ENCODE assay signal across 8 mouse cellular contexts in the genomic region with DNA sequence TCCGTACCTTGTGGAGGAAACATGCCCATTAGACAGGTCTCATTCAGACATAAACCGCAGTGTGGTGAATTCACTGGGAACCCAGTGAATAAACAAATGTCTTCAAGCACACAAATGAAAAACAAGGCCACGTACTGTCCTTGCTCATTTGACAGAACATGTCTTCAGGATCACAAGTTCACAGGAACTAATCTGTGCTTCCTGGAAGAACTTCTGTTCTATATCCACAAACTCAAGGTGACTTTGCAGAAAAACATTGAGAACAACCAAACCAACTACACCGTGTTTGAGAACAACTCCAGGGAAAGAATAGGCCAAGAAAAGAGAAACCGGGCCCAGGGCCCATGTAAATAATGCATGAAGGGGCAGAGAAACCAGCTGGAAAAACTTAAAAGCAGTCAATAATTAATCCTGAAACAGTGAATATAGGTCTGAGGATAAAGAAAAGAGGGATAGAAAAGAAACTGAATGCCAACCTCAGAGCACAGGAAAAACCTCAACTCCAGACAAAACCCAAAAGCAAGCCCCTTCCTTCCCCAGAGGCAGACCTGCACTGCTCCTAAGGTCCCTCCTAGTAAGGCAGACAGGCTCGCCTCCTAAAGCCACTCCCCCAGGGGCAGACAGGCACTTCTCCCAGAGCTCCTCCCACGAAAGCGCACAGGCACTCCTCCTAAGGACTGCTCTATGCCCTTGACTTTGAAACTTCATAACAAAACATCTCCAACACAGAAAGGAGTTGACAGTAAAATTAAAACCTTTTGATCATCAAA. TPM values are rescaled to one million over a fixed set of nuclear protein-coding genes. Genes with fewer than 3 reads are reported as not detected.
DNase-seq lines count a peak whose midpoint lies in the region; ATAC-seq lines count a peak whose summit lies in the region.

No protein-coding gene starts in this region.

- ATAC-seq in embryonic facial prominence, embryonic 11.5 days (replicated peaks; ENCODE audit: insufficient number of reproducible peaks, low FRiP score, low TSS enrichment, low read depth): no peak
- ATAC-seq in hematopoietic stem cell, adult 5-6 weeks (replicated peaks in 1 of 2; ENCODE audit: insufficient read depth in 1 of 2, low FRiP score in 2 of 2, low TSS enrichment in 1 of 2, low read depth in 1 of 2, poor library complexity in 2 of 2, severe bottlenecking in 2 of 2): peak; percentile 42 to 65
- no peak for ATAC-seq in midbrain, embryonic 16.5 days

- H3K27ac ChIP-seq in embryonic facial prominence, embryonic 11.5 days (replicated peaks; ENCODE audit: low read depth, low read length): no peak overlapping the region
- H3K27ac ChIP-seq in midbrain, embryonic 16.5 days (ENCODE audit: low read length): no peak overlapping the region

- 58% methylated on average over 8 of the region's 8 CpGs for WGBS in embryonic facial prominence, embryonic 11.5 days
- WGBS in midbrain, embryonic 16.5 days: 48% methylated on average over 8 of the region's 8 CpGs

- no peak overlapping the region for H3K4me3 ChIP-seq in embryonic facial prominence, embryonic 11.5 days (ENCODE audit: low read depth, low read length)
- H3K4me3 ChIP-seq in midbrain, embryonic 16.5 days (ENCODE audit: low read depth, low read length): no peak overlapping the region

- no peaks in the 10 kb centered on the region for H3K9me3 ChIP-seq in embryonic facial prominence, embryonic 11.5 days (replicated peaks; ENCODE audit: control insufficient read depth, low read length)
- no peaks in the 10 kb centered on the region for H3K9me3 ChIP-seq in midbrain, embryonic 16.5 days (replicated peaks; ENCODE audit: control insufficient read depth, low read length, poor library complexity, severe bottlenecking)

- no peak overlapping the region for H3K9ac ChIP-seq in embryonic facial prominence, embryonic 11.5 days (replicated peaks; ENCODE audit: low read length)
- no peak overlapping the region for H3K9ac ChIP-seq in midbrain, embryonic 16.5 days (ENCODE audit: low read depth, low read length)

- no peaks in the 10 kb centered on the region for H3K27me3 ChIP-seq in embryonic facial prominence, embryonic 11.5 days (ENCODE audit: control insufficient read depth, insufficient read depth, low read length)
- H3K27me3 ChIP-seq in midbrain, embryonic 16.5 days (ENCODE audit: control insufficient read depth, insufficient read depth, low read depth, low read length): no peaks in the 10 kb centered on the region

- H3K4me1 ChIP-seq in embryonic facial prominence, embryonic 11.5 days (ENCODE audit: control insufficient read depth, insufficient read depth, low read length): no peaks in the 10 kb centered on the region
- H3K4me1 ChIP-seq in midbrain, embryonic 16.5 days (ENCODE audit: control insufficient read depth, insufficient read depth, low read length): 0 out of 2 replicates have a peak, but pooled peaks cover 2% of the 10 kb centered on the region

- peak; percentile 53 for DNase-seq in urinary bladder, postnatal 14 days (ENCODE audit: low spot score)
- no peak for DNase-seq in urinary bladder, postnatal 4 days (ENCODE audit: low spot score in 2 of 2)
- peak; percentile 48 for DNase-seq in embryonic facial prominence, embryonic 11.5 days (ENCODE audit: low spot score)
- DNase-seq in lung, adult 18-20 months: peak; percentile 85 to 89
- peak; percentile 70 for DNase-seq in testis, postnatal 14 days (ENCODE audit: low spot score)
- DNase-seq in left cerebral cortex, adult 18-20 months (ENCODE audit: low spot score in 2 of 2): no peak

- no peak overlapping the region for H3K4me2 ChIP-seq in embryonic facial prominence, embryonic 11.5 days (ENCODE audit: low read depth, low read length)
- no peak overlapping the region for H3K4me2 ChIP-seq in midbrain, embryonic 16.5 days (ENCODE audit: low read length)

- H3K36me3 ChIP-seq in embryonic facial prominence, embryonic 11.5 days (replicated peaks; ENCODE audit: control insufficient read depth, insufficient read depth, low read depth, low read length): no peaks in the 10 kb centered on the region
- H3K36me3 ChIP-seq in midbrain, embryonic 16.5 days (ENCODE audit: control insufficient read depth, insufficient read depth, low read length): no peaks in the 10 kb centered on the region

RNA-seq across cellular contexts. Expression of a gene that starts 44.2 kb away (rescaled TPM):
- polyA plus RNA-seq in embryonic facial prominence, embryonic 11.5 days (2014; fragmentation: Nextera tagmentation; extraction: Ambion mirVana): 4.3 and 4.8 TPM in 2 replicates
- total RNA-seq in hematopoietic stem cell, adult 5-6 weeks (2017): 33.8 and 33.9 TPM in 2 replicates
- total RNA-seq in left cerebral cortex, adult 18-20 months (2021): 10 to 100 TPM; 46.3 to 48.9 TPM
- 3.9 and 4.4 TPM in 2 replicates for polyA plus RNA-seq in midbrain, embryonic 16.5 days (2015; fragmentation: Nextera tagmentation; extraction: Ambion mirVana)

Comparison
In these comparisons a context has a peak if more than half of its experiments do, and no peak if none do; other contexts are left out.
1. DNase-seq: peak in urinary bladder, postnatal 14 days (single experiment), embryonic facial prominence, embryonic 11.5 days (single experiment), lung, adult 18-20 months (2 of 2) and testis, postnatal 14 days (single experiment); none in urinary bladder, postnatal 4 days (0 of 2) and left cerebral cortex, adult 18-20 months (0 of 2).
2. ATAC-seq: peak in hematopoietic stem cell, adult 5-6 weeks (2 of 2); none in embryonic facial prominence, embryonic 11.5 days (single experiment) and midbrain, embryonic 16.5 days (single experiment).